Mouse (Mus musculus): Measurements from ENCODE around the gene Ttll1. TPM values are rescaled to one million over a fixed set of nuclear protein-coding genes. Genes with fewer than 3 reads are reported as not detected.

Gene Ttll1
- total and polyA plus RNA-seq, 2 experiments from 2014 or later = 47.4 to 115 TPM

DNA sequence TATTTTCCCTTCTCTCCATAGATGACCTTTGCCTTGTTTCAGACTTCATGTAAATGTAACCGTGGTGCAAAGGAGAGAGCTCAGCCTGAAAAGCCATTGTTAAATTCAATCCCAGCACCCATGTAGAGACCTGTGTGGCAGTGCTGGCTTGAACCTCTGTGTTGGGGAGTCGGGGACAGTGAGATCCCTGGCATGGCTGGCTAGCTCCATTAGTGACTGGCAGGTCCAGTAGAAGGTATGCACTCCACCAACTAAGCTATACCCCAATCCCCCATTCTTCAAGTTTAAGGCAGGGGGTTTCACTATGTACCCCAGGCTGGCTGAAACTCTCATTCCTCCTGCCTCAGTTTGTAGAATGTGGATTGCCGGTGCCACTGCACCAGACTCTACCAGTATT is 13.6 kb upstream of the Ttll1 start:
- TF ChIP-seq CTCF (IDR thresholded peaks at IDR 0.05; ENCODE audit: low read depth) = no peak
- no peak overlapping the region for H3K4me2 ChIP-seq (ENCODE audit: low read depth)
- H3K9me3 ChIP-seq (ENCODE audit: low read length) = no peaks in the 10 kb centered on the region
- H3K27ac ChIP-seq (ENCODE audit: low read depth, low read length) = no peak overlapping the region
- WGBS = 82% methylated on average over 3 of the region's 3 CpGs
- H3K4me3 ChIP-seq (ENCODE audit: low read depth, low read length) = no peak overlapping the region
- H3K36me3 ChIP-seq (ENCODE audit: insufficient read depth) = no peaks in the 10 kb centered on the region
- H3K9ac ChIP-seq = no peak overlapping the region
- peaks cover 4% of the 10 kb centered on the region; the same call in 1 of the 2 replicates for H3K4me1 ChIP-seq (ENCODE audit: insufficient read depth)
- no peak for ATAC-seq
- H3K27me3 ChIP-seq (ENCODE audit: insufficient read depth, low read length) = peaks cover 32% of the 10 kb centered on the region
- DNase-seq = no peak

DNA sequence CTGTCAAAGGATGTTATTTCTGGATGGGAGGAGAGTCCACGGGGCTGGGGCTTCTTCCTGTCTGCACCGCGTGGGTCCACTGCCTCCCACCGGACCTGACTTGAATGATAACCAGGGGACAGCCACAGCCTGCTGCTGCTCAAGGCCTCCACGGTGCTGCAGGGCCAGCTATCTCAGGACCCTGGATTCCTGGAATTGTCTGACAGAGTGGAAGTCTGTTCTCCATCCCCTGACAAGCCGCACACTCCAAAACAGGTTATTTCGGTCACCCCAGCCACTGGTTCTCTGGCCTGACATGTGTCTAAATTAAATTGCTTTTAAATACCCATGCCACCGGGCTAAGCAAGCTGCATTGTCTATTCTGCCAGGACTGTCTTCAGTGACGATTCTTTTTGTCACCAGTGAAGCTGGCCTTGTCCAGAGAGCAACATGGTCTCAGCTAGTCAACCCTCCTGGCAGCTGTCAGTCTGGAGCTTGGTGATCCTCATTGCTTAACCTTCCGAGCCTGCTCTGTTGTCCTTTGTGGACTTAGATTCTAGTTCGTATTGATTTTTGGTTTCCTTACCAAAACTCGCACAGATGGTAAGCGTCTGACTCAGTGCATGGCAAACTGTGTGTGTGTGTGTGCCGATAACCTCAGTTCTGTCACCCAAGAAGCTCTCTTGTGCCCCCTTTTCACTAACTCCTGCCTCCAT is 13.1 kb upstream of the Ttll1 start:
- no peak overlapping the region for H3K4me3 ChIP-seq (ENCODE audit: low read depth, low read length)
- no peak overlapping the region for H3K9ac ChIP-seq
- H3K27ac ChIP-seq (ENCODE audit: low read depth, low read length) = no peak overlapping the region
- H3K4me2 ChIP-seq (ENCODE audit: low read depth) = no peak overlapping the region
- H3K27me3 ChIP-seq (ENCODE audit: insufficient read depth, low read length) = peaks cover 32% of the 10 kb centered on the region
- no peak for ATAC-seq
- DNase-seq = no peak
- H3K36me3 ChIP-seq (ENCODE audit: insufficient read depth) = no peaks in the 10 kb centered on the region
- TF ChIP-seq CTCF (IDR thresholded peaks at IDR 0.05; ENCODE audit: low read depth) = no peak
- H3K9me3 ChIP-seq (ENCODE audit: low read length) = no peaks in the 10 kb centered on the region
- H3K4me1 ChIP-seq (ENCODE audit: insufficient read depth) = peaks cover 4% of the 10 kb centered on the region; the same call in 1 of the 2 replicates
- 55% methylated on average over 14 of the region's 14 CpGs for WGBS

DNA sequence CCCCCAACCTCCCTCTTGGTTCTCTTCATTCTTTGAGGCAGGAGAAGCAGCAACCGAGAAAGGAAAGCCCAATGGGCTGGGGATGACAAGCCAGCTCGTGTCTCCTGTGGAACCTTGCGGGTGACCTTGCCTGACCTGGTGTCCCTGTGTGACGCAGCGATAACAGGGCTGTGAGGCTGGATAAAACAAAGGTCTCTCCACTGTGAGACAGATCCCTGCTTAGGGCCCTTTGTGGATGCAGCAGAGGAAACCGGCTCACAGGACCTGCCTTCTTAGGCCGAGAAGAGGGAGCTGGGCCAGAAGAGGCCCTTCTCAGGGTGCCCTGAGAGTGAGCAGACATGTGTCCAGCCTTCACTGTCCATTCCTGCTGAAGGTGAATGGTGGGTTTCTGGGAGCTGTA is 12.5 kb upstream of the Ttll1 start:
- DNase-seq (no peak), ATAC-seq (no peak)
- no peak overlapping the region for H3K9ac ChIP-seq
- H3K4me1 ChIP-seq (ENCODE audit: insufficient read depth) = peaks cover 4% of the 10 kb centered on the region; the same call in 1 of the 2 replicates
- no peak overlapping the region for H3K4me2 ChIP-seq (ENCODE audit: low read depth)
- no peak for TF ChIP-seq CTCF (IDR thresholded peaks at IDR 0.05; ENCODE audit: low read depth)
- H3K27me3 ChIP-seq (ENCODE audit: insufficient read depth, low read length) = peaks cover 32% of the 10 kb centered on the region
- no peaks in the 10 kb centered on the region for H3K9me3 ChIP-seq (ENCODE audit: low read length)
- no peak overlapping the region for H3K27ac ChIP-seq (ENCODE audit: low read depth, low read length)
- no peak overlapping the region for H3K4me3 ChIP-seq (ENCODE audit: low read depth, low read length)
- no peaks in the 10 kb centered on the region for H3K36me3 ChIP-seq (ENCODE audit: insufficient read depth)
- 26% methylated on average over 7 of the region's 7 CpGs for WGBS

DNA sequence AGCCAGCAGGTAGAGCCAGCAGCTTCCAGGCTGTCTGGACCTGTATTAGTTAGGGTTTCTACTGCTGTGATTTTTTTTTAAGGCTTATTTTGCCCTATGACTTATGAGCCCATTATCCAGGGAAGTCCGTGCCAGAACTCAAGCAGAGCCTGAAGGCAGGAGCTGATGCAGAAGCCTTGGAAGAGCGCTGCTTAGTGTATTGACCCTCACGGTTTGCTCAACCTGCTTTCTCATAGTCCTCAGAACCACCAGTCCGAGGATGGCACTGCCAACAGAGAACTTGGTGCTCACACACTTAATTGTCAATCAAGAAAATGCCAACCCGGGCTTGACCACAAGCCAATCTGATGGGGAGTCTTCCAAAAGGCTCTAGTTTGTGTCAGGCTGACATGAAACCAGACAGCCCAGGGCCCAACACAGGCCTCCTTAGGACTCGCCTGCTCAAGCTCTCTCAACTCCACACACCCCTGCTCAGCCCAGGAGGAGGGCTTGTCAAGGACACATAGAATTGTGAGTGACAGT is 10.2 kb upstream of the Ttll1 start:
- 84% methylated on average over 6 of the region's 6 CpGs for WGBS
- ATAC-seq (no peak), DNase-seq (no peak)
- Histone ChIP-seq H3K27me3 (ENCODE audit: insufficient read depth, low read length) (peaks cover 10% of the 10 kb centered on the region), H3K36me3 (ENCODE audit: insufficient read depth) (no peaks in the 10 kb centered on the region), H3K27ac (ENCODE audit: low read depth, low read length) (no peak overlapping the region), H3K4me2 (ENCODE audit: low read depth) (no peak overlapping the region), H3K9ac (no peak overlapping the region), H3K4me3 (ENCODE audit: low read depth, low read length) (no peak overlapping the region), H3K4me1 (ENCODE audit: insufficient read depth) (no peaks in the 10 kb centered on the region), H3K9me3 (ENCODE audit: low read length) (no peaks in the 10 kb centered on the region)
- TF ChIP-seq CTCF (IDR thresholded peaks at IDR 0.05; ENCODE audit: low read depth) = no peak

DNA sequence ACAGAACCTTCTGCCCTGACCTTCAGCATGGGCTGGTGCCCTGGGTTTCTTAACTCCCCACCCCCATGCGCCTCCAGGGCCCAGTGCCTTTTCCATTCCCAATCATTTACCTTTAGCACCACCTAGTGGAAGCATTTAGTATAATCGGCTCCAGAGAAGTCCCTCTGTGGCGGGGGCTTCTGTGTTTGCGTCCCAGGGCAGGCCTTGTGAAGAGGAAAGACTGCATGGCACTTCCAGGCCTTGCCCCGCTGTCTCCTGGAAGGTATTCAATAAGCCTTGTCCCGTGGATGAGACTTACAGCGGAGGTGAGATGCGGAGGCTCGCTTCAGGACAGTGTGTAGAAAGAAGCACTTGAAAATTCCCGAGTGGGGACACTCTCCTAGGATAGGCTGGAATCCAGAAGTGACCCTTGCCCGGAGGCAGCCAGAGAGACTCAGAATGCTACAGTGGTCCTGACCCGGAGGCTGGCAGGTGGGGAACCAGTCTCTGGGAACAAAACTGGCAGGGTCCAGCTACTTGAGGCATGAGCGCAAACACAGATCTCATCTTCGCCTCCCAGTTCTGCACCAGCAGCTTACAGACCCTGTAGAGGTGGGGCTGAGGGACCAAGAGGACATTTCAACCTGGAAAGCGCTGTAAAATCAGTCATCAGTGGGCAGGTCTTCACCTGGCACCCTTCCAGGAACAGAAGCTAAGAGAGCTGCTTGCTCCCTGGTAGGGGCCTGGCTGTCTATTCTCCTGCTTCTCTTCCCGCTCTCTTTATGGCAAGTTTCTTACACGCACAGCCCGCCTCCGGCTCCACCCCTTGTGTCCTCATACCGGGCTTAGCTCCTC is 7.7 kb upstream of the Ttll1 start:
- Histone ChIP-seq H3K9me3 (ENCODE audit: low read length) (no peaks in the 10 kb centered on the region), H3K9ac (no peak overlapping the region), H3K36me3 (ENCODE audit: insufficient read depth) (no peaks in the 10 kb centered on the region), H3K4me2 (ENCODE audit: low read depth) (no peak overlapping the region), H3K27me3 (ENCODE audit: insufficient read depth, low read length) (no peaks in the 10 kb centered on the region), H3K27ac (ENCODE audit: low read depth, low read length) (no peak overlapping the region), H3K4me1 (ENCODE audit: insufficient read depth) (no peaks in the 10 kb centered on the region), H3K4me3 (ENCODE audit: low read depth, low read length) (no peak overlapping the region)
- WGBS = 29% methylated on average over 20 of the region's 20 CpGs
- peak; percentile 71 for ATAC-seq
- peak; percentile 85 for DNase-seq
- TF ChIP-seq CTCF (IDR thresholded peaks at IDR 0.05; ENCODE audit: low read depth) = peak; percentile 90

DNA sequence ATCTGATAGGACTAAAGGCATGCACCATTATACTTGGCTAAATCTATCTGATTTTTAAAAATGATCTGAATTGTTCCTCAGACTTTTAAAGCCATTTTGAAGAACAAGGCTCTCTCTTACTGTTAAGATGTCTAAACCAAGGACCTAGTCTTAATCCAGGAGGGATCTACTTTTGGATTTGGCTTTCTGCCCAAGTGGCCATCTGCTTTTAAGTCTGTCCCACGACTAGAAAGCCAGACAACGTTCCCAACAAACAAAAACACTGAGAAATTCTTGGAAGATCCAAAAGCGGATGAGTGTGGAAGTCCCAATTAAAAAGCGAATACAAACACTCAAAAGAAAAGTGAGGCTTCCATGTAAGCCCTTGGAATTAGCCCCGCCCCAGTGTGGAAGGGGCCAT is 4.3 kb upstream of the Ttll1 start:
- Histone ChIP-seq H3K4me2 (ENCODE audit: low read depth) (no peak overlapping the region), H3K9ac (no peak overlapping the region), H3K9me3 (ENCODE audit: low read length) (no peaks in the 10 kb centered on the region), H3K4me1 (ENCODE audit: insufficient read depth) (no peaks in the 10 kb centered on the region), H3K36me3 (ENCODE audit: insufficient read depth) (no peaks in the 10 kb centered on the region), H3K27ac (ENCODE audit: low read depth, low read length) (no peak overlapping the region), H3K27me3 (ENCODE audit: insufficient read depth, low read length) (no peaks in the 10 kb centered on the region), H3K4me3 (ENCODE audit: low read depth, low read length) (no peak overlapping the region)
- ATAC-seq = no peak
- TF ChIP-seq CTCF (IDR thresholded peaks at IDR 0.05; ENCODE audit: low read depth) = no peak
- WGBS = 46% methylated on average over 5 of the region's 5 CpGs
- peak; percentile 41 for DNase-seq
